Mouse (Mus musculus): ENCODE measurements around the gene Fam102a. TPM values are rescaled to one million over a fixed set of nuclear protein-coding genes. Genes with fewer than 3 reads are reported as not detected.

Fam102a gene
- polyA plus RNA-seq, 1 experiment, result 2.4 TPM

DNA sequence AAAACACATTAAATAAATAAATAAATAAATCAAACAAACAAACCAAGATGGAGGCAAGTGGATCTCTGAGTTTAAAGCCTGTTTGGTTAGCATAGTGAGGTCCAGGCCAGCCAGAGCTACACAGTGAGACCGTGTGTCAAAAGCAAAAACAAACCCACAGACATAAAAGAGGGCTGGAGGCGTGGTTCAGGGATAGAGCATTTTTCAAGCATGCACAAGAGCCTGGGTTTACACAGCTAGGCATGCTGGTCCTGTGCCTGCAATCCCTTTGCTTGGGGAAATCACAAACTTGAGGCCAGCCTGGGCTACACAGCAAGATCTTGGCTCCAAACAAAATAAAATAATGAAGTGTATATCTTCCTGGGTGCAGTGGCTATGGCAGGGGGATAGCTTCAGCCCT, 42.5 kb upstream of the Fam102a start:
- Histone ChIP-seq H3K79me2 (ENCODE audit: control insufficient read depth, insufficient read depth) (no peaks in the 10 kb centered on the region), H3ac (ENCODE audit: control insufficient read depth, insufficient read length, low read depth) (no peak overlapping the region), H3K79me3 (ENCODE audit: low read depth) (no peaks in the 10 kb centered on the region), H3K27me3 (ENCODE audit: control insufficient read depth, insufficient read depth, insufficient read length) (no peaks in the 10 kb centered on the region), H3K36me3 (ENCODE audit: control insufficient read depth, insufficient read depth) (no peaks in the 10 kb centered on the region), H3K4me3 (ENCODE audit: insufficient read depth, poor library complexity, severe bottlenecking) (no peak overlapping the region)
- no peak for TF ChIP-seq MYOD1 (IDR thresholded peaks at IDR 0.05; ENCODE audit: control insufficient read depth, insufficient read length, low read depth)
- TF ChIP-seq FOSL1 (IDR thresholded peaks at IDR 0.05; ENCODE audit: insufficient read depth, low read length, poor library complexity, severe bottlenecking), result no peak
- no peak for TF ChIP-seq USF1 (IDR thresholded peaks at IDR 0.05; ENCODE audit: low read depth)
- TF ChIP-seq MYOG (IDR thresholded peaks at IDR 0.05; ENCODE audit: control insufficient read depth, extremely low read depth, insufficient read length), result no peak

DNA sequence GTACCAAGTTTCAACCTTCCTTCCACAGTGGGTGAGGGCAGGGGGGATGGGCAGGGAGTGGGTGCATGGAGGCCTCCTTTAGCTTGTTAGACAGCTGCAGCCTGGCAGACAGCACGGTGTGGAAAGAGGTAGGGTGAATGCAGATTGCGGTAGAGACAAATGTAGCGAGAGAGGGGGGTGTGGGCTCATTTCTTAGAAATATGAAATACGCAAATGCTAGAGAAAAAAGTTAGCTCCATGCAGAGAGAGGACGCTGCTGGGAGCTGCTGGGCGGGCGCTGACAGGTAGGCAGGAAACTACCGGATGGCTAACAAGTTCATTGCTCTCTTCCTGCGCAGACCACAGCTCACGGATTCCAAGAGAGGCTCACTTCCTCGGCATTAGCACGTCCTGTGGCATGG, 41.8 kb upstream of the Fam102a start:
- no peaks in the 10 kb centered on the region for H3K27me3 ChIP-seq (ENCODE audit: control insufficient read depth, insufficient read depth, insufficient read length)
- H3K36me3 ChIP-seq (ENCODE audit: control insufficient read depth, insufficient read depth), result no peaks in the 10 kb centered on the region
- H3K79me3 ChIP-seq (ENCODE audit: low read depth), result no peaks in the 10 kb centered on the region
- no peak overlapping the region for H3ac ChIP-seq (ENCODE audit: control insufficient read depth, insufficient read length, low read depth)
- H3K79me2 ChIP-seq (ENCODE audit: control insufficient read depth, insufficient read depth), result no peaks in the 10 kb centered on the region
- TF ChIP-seq CEBPB (IDR thresholded peaks at IDR 0.05; ENCODE audit: low read depth), result no peak
- no peak for TF ChIP-seq MAX (IDR thresholded peaks at IDR 0.05)
- no peak for TF ChIP-seq MYOG (IDR thresholded peaks at IDR 0.05; ENCODE audit: control insufficient read depth, extremely low read depth, insufficient read length)
- TF ChIP-seq USF1 (IDR thresholded peaks at IDR 0.05; ENCODE audit: low read depth), result no peak
- TF ChIP-seq MYOD1 (IDR thresholded peaks at IDR 0.05; ENCODE audit: control insufficient read depth, insufficient read length, low read depth), result no peak
- no peak for TF ChIP-seq CTCF (IDR thresholded peaks at IDR 0.05; ENCODE audit: control insufficient read depth, insufficient read depth, insufficient read length)
- TF ChIP-seq FOSL1 (IDR thresholded peaks at IDR 0.05; ENCODE audit: insufficient read depth, low read length, poor library complexity, severe bottlenecking), result no peak
- H3K4me3 ChIP-seq (ENCODE audit: insufficient read depth, poor library complexity, severe bottlenecking), result no peak overlapping the region

DNA sequence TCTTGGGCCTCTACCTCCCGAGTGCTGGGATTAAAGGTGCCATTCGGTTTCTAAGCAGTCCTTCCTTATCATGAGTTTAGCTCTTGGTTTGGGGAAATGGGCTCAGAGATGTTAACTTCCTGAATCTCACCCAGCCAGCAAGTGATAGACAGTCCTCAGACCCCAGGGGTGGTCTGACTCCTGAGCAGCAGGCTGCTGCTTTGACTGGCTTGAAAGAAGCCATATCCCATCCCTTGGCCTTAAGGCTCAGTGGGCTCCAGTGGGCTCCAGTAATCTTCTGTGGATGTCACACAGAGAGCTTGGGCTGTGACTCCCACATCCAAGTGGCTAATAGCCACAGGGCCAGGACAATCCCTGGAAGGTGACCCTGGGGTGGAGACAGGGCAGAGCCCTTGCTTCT, 40.6 kb upstream of the Fam102a start:
- Histone ChIP-seq H3K27me3 (ENCODE audit: control insufficient read depth, insufficient read depth, insufficient read length) (no peaks in the 10 kb centered on the region), H3K79me3 (ENCODE audit: low read depth) (no peaks in the 10 kb centered on the region), H3K4me3 (ENCODE audit: insufficient read depth, poor library complexity, severe bottlenecking) (no peak overlapping the region), H3K79me2 (ENCODE audit: control insufficient read depth, insufficient read depth) (no peaks in the 10 kb centered on the region), H3ac (ENCODE audit: control insufficient read depth, insufficient read length, low read depth) (no peak overlapping the region), H3K36me3 (ENCODE audit: control insufficient read depth, insufficient read depth) (no peaks in the 10 kb centered on the region)
- no peak for TF ChIP-seq CTCF (IDR thresholded peaks at IDR 0.05; ENCODE audit: control insufficient read depth, insufficient read depth, insufficient read length)
- TF ChIP-seq FOSL1 (IDR thresholded peaks at IDR 0.05; ENCODE audit: insufficient read depth, low read length, poor library complexity, severe bottlenecking), result no peak
- no peak for TF ChIP-seq CEBPB (IDR thresholded peaks at IDR 0.05; ENCODE audit: low read depth)
- TF ChIP-seq MAX (IDR thresholded peaks at IDR 0.05), result no peak
- TF ChIP-seq USF1 (IDR thresholded peaks at IDR 0.05; ENCODE audit: low read depth), result no peak
- no peak for TF ChIP-seq MYOD1 (IDR thresholded peaks at IDR 0.05; ENCODE audit: control insufficient read depth, insufficient read length, low read depth)
- TF ChIP-seq MYOG (IDR thresholded peaks at IDR 0.05; ENCODE audit: control insufficient read depth, extremely low read depth, insufficient read length), result no peak

DNA sequence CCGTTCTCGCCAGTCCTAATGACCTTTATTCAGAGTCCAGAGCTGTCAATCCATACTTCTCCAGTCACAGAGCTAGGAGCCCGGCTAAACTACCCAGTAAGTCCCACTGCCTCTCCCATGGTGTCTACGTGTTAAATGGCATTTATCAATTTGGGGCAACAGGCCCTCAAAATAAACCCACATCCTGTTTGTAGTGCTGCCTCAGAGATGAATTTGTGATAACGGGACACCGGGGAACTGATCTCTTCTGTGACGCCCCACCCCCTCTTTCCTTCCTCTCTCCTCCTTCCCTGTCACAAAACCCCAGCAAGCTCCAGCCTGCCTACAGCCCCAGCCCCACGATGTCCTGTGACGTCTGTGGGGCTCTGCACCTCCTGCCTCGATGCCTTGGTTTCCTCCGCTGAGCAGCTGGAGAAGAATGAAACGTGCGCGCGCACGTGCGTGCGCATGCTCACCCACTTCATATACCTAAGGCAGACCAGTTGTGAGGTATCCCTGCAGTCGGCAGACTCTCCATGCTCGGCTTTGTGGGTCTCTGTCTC, 39.9 kb upstream of the Fam102a start:
- TF ChIP-seq CEBPB (IDR thresholded peaks at IDR 0.05; ENCODE audit: low read depth), result no peak
- no peak for TF ChIP-seq MAX (IDR thresholded peaks at IDR 0.05)
- no peak for TF ChIP-seq CTCF (IDR thresholded peaks at IDR 0.05; ENCODE audit: control insufficient read depth, insufficient read depth, insufficient read length)
- no peak for TF ChIP-seq USF1 (IDR thresholded peaks at IDR 0.05; ENCODE audit: low read depth)
- no peak for TF ChIP-seq MYOG (IDR thresholded peaks at IDR 0.05; ENCODE audit: control insufficient read depth, extremely low read depth, insufficient read length)
- no peak for TF ChIP-seq MYOD1 (IDR thresholded peaks at IDR 0.05; ENCODE audit: control insufficient read depth, insufficient read length, low read depth)
- no peak for TF ChIP-seq FOSL1 (IDR thresholded peaks at IDR 0.05; ENCODE audit: insufficient read depth, low read length, poor library complexity, severe bottlenecking)
- H3K36me3 ChIP-seq (ENCODE audit: control insufficient read depth, insufficient read depth), result no peaks in the 10 kb centered on the region
- H3K4me3 ChIP-seq (ENCODE audit: insufficient read depth, poor library complexity, severe bottlenecking), result no peak overlapping the region
- no peaks in the 10 kb centered on the region for H3K79me3 ChIP-seq (ENCODE audit: low read depth)
- no peak overlapping the region for H3ac ChIP-seq (ENCODE audit: control insufficient read depth, insufficient read length, low read depth)
- no peaks in the 10 kb centered on the region for H3K27me3 ChIP-seq (ENCODE audit: control insufficient read depth, insufficient read depth, insufficient read length)
- H3K79me2 ChIP-seq (ENCODE audit: control insufficient read depth, insufficient read depth), result no peaks in the 10 kb centered on the region

DNA sequence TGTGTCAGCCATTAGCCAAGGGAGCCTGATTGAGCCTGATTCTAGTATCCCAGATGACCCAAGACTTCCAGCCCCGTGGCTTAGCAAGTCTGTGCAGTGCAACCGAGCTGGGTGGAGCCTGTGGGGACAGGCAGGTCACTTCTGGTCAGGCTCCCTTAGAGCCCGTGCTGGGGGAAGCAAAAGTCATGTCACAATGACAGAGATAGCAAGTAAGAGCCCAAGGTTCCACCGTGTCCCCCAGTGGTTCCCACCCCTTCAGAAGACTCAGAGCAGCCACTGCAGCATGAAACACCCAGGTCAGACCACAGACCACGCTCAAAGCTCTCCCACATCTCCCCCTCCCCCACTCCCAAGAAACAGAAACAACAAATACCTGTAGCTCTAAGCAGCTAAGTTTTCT, 38.9 kb upstream of the Fam102a start:
- no peak for TF ChIP-seq FOSL1 (IDR thresholded peaks at IDR 0.05; ENCODE audit: insufficient read depth, low read length, poor library complexity, severe bottlenecking)
- TF ChIP-seq MYOD1 (IDR thresholded peaks at IDR 0.05; ENCODE audit: control insufficient read depth, insufficient read length, low read depth), result no peak
- TF ChIP-seq MYOG (IDR thresholded peaks at IDR 0.05; ENCODE audit: control insufficient read depth, extremely low read depth, insufficient read length), result no peak
- no peak for TF ChIP-seq MAX (IDR thresholded peaks at IDR 0.05)
- TF ChIP-seq CEBPB (IDR thresholded peaks at IDR 0.05; ENCODE audit: low read depth), result no peak
- TF ChIP-seq USF1 (IDR thresholded peaks at IDR 0.05; ENCODE audit: low read depth), result no peak
- TF ChIP-seq CTCF (IDR thresholded peaks at IDR 0.05; ENCODE audit: control insufficient read depth, insufficient read depth, insufficient read length), result no peak
- H3K4me3 ChIP-seq (ENCODE audit: insufficient read depth, poor library complexity, severe bottlenecking), result no peak overlapping the region

DNA sequence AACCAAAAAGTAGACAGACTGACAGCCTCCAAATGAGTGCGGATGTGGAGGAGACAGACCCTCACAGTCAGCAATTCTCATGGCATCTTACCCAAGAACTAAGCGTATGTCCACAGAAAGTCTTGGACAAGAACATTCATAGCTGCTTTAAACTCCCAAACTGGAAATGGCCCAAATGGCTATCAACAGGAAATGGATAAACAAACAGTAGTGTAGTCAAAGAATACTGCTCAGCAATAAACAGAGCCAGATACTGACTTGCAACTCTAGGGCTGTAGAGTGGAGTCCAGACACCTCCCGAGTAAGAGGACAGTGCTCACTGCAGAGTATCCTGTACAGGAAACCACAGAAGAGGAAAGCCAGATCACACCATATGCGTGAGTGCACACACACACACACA, 35.8 kb upstream of the Fam102a start:
- no peaks in the 10 kb centered on the region for H3K27me3 ChIP-seq (ENCODE audit: control insufficient read depth, insufficient read depth, insufficient read length)
- no peak for TF ChIP-seq CTCF (IDR thresholded peaks at IDR 0.05; ENCODE audit: control insufficient read depth, insufficient read depth, insufficient read length)
- no peak overlapping the region for H3K4me3 ChIP-seq (ENCODE audit: insufficient read depth, poor library complexity, severe bottlenecking)
- H3ac ChIP-seq (ENCODE audit: control insufficient read depth, insufficient read length, low read depth), result no peak overlapping the region
- no peaks in the 10 kb centered on the region for H3K79me2 ChIP-seq (ENCODE audit: control insufficient read depth, insufficient read depth)
- H3K79me3 ChIP-seq (ENCODE audit: low read depth), result no peaks in the 10 kb centered on the region
- no peaks in the 10 kb centered on the region for H3K36me3 ChIP-seq (ENCODE audit: control insufficient read depth, insufficient read depth)

More for the DNA sequence above, 38.9 kb upstream of the Fam102a start:
- Histone ChIP-seq H3ac (ENCODE audit: control insufficient read depth, insufficient read length, low read depth) (no peak overlapping the region), H3K79me2 (ENCODE audit: control insufficient read depth, insufficient read depth) (no peaks in the 10 kb centered on the region), H3K36me3 (ENCODE audit: control insufficient read depth, insufficient read depth) (no peaks in the 10 kb centered on the region), H3K27me3 (ENCODE audit: control insufficient read depth, insufficient read depth, insufficient read length) (no peaks in the 10 kb centered on the region), H3K79me3 (ENCODE audit: low read depth) (no peaks in the 10 kb centered on the region)
